In the genomic region with DNA sequence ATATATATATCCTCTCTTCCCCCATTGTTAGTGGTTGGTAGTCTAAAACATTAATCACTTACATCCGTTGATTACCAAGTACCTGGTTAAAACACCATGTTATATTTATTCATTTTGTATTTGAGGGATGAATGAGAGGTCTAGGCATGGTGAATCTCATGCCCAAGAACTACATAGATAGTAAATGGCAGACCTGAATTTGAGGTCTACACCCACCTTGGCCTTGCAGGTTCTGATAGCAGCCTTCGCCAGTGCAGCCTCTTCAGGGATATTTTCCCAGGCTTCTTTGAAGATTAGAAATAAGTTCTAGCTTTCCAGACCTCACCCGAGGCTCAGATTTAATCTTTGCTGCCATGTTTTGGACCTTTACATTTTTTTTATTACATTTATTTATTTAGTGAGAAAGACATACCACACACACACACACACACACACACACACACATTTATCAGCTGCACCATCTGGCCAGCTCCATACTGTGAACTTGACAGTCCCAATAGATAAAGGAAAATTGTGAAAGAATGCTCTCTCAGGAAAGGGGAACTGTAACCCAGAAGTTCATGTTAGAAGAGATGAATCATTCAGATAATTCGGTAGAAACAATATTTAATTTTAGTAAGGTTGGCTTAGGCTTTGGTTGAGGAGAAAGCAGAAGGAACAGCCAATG, we compare ENCODE assay signal across 14 mouse cellular contexts. TPM values are rescaled to one million over a fixed set of nuclear protein-coding genes. Genes with fewer than 3 reads are reported as not detected.
DNase-seq lines count a peak whose midpoint lies in the region; ATAC-seq lines count a peak whose summit lies in the region.
"Had no signal": no experiment of that assay in that cellular context is flagged by ENCODE, and none has a peak within 500 bp of the region (broad histone marks: within the 10 kb centered on the region; RNA-seq: fewer than 3 reads in every experiment).

No protein-coding gene starts in this region.

- no peaks in the 10 kb centered on the region for H3K36me3 ChIP-seq in midbrain, embryonic 16.5 days (ENCODE audit: control insufficient read depth, insufficient read depth, low read length)
- no peaks in the 10 kb centered on the region for H3K36me3 ChIP-seq in midbrain, embryonic 13.5 days
- H3K36me3 ChIP-seq in liver, embryonic 11.5 days (ENCODE audit: control insufficient read depth, insufficient read depth, low read length): no peaks in the 10 kb centered on the region
- H3K36me3 ChIP-seq in splenic B cell, adult 2 months (ENCODE audit: control insufficient read depth, insufficient read depth, low read length, poor library complexity, severe bottlenecking): no peaks in the 10 kb centered on the region
- H3K36me3 ChIP-seq: limb, embryonic 13.5 days had no signal

- peaks cover 22% of the 10 kb centered on the region for H3K4me1 ChIP-seq in midbrain, embryonic 16.5 days (ENCODE audit: control insufficient read depth, insufficient read depth, low read length)
- H3K4me1 ChIP-seq in midbrain, embryonic 13.5 days (replicated peaks): peaks cover 33% of the 10 kb centered on the region
- peaks cover 15% of the 10 kb centered on the region for H3K4me1 ChIP-seq in liver, embryonic 11.5 days (replicated peaks; ENCODE audit: control insufficient read depth, insufficient read depth, low read length)

- H3K9me3 ChIP-seq in midbrain, embryonic 16.5 days (replicated peaks; ENCODE audit: control insufficient read depth, low read length, poor library complexity, severe bottlenecking): no peaks in the 10 kb centered on the region
- H3K9me3 ChIP-seq in midbrain, embryonic 13.5 days: no peaks in the 10 kb centered on the region
- no peaks in the 10 kb centered on the region for H3K9me3 ChIP-seq in liver, embryonic 11.5 days (ENCODE audit: control insufficient read depth, low read length)
- H3K9me3 ChIP-seq: limb, embryonic 13.5 days had no signal

- no peak for ATAC-seq in midbrain, embryonic 16.5 days
- no peak for ATAC-seq in midbrain, embryonic 13.5 days
- peak; percentile 63 for ATAC-seq in liver, embryonic 11.5 days (replicated peaks; ENCODE audit: low FRiP score)
- ATAC-seq: intestine, embryonic 16.5 days; Patski had no signal

- 87% methylated on average over 4 of the region's 4 CpGs for WGBS in midbrain, embryonic 16.5 days
- 89% methylated on average over 4 of the region's 4 CpGs for WGBS in midbrain, embryonic 13.5 days
- 52% methylated on average over 4 of the region's 4 CpGs for WGBS in liver, embryonic 11.5 days

- no peak overlapping the region for H3K27ac ChIP-seq in midbrain, embryonic 16.5 days (ENCODE audit: low read length)
- H3K27ac ChIP-seq in midbrain, embryonic 13.5 days: no peak overlapping the region
- no peak overlapping the region for H3K27ac ChIP-seq in liver, embryonic 11.5 days (ENCODE audit: low read depth, low read length)
- H3K27ac ChIP-seq: limb, embryonic 13.5 days had no signal

- peak overlapping the region; percentile 39; the same call in 1 of the 2 replicates for H3K4me2 ChIP-seq in midbrain, embryonic 16.5 days (ENCODE audit: low read length)
- H3K4me2 ChIP-seq in midbrain, embryonic 13.5 days (replicated peaks): no peak overlapping the region
- peak overlapping the region; percentile 50 for H3K4me2 ChIP-seq in liver, embryonic 11.5 days

- no peak overlapping the region for H3K4me3 ChIP-seq in midbrain, embryonic 16.5 days (ENCODE audit: low read depth, low read length)
- no peak overlapping the region for H3K4me3 ChIP-seq in midbrain, embryonic 13.5 days (replicated peaks)
- no peak overlapping the region for H3K4me3 ChIP-seq in liver, embryonic 11.5 days (ENCODE audit: low read depth, low read length)
- H3K4me3 ChIP-seq: limb, embryonic 13.5 days had no signal

- H3K27me3 ChIP-seq in midbrain, embryonic 16.5 days (ENCODE audit: control insufficient read depth, insufficient read depth, low read depth, low read length): peaks cover under 1% of the 10 kb centered on the region; the same call in 1 of the 2 replicates
- H3K27me3 ChIP-seq in midbrain, embryonic 13.5 days: no peaks in the 10 kb centered on the region
- H3K27me3 ChIP-seq in liver, embryonic 11.5 days (replicated peaks; ENCODE audit: control insufficient read depth, insufficient read depth, low read length): 0 out of 2 replicates have a peak, but pooled peaks cover 2% of the 10 kb centered on the region
- no peaks in the 10 kb centered on the region for H3K27me3 ChIP-seq in splenic B cell, adult 2 months (ENCODE audit: control insufficient read depth, insufficient read depth, low read length, poor library complexity, severe bottlenecking)
- H3K27me3 ChIP-seq: Patski had no signal

- peak; percentile 2 for DNase-seq in cerebellum, adult 11-12 months
- no peak for DNase-seq in cerebellum, postnatal 14 days
- DNase-seq in liver, embryonic 11.5 days (ENCODE audit: low spot score): no peak
- peak; percentile 3 for DNase-seq in splenic B cell, adult 2 months (ENCODE audit: low read depth, low spot score)
- no peak for DNase-seq in kidney, postnatal 25 days
- no peak for DNase-seq in ovary, postnatal 14 days (ENCODE audit: low spot score)
- DNase-seq: adrenal gland, postnatal 36 days; cerebellum, postnatal 36 days; thymus, postnatal 14 days had no signal

- no peak overlapping the region for H3K9ac ChIP-seq in midbrain, embryonic 16.5 days (ENCODE audit: low read depth, low read length)
- no peak overlapping the region for H3K9ac ChIP-seq in midbrain, embryonic 13.5 days (replicated peaks)
- no peak overlapping the region for H3K9ac ChIP-seq in liver, embryonic 11.5 days (ENCODE audit: low read depth, low read length)
- H3K9ac ChIP-seq: limb, embryonic 13.5 days had no signal

RNA-seq across cellular contexts. Expression of a gene that starts 2.5 kb away (rescaled TPM):
- 15.0 and 15.7 TPM in 2 replicates for polyA plus RNA-seq in midbrain, embryonic 16.5 days (2015; fragmentation: Nextera tagmentation; extraction: Ambion mirVana)
- 9.9 and 11.5 TPM in 2 replicates for polyA plus RNA-seq in midbrain, embryonic 13.5 days (2015; fragmentation: Nextera tagmentation; extraction: Ambion mirVana)
- polyA plus RNA-seq in liver, embryonic 11.5 days (2014; fragmentation: Nextera tagmentation; extraction: Ambion mirVana): 13.1 and 14.6 TPM in 2 replicates

Comparison
In these comparisons a context has a peak if more than half of its experiments do, and no peak if none do; other contexts are left out.
1. DNase-seq: peak in cerebellum, adult 11-12 months (single experiment) and splenic B cell, adult 2 months (single experiment); none in cerebellum, postnatal 14 days (0 of 2), liver, embryonic 11.5 days (single experiment), kidney, postnatal 25 days (0 of 2) and ovary, postnatal 14 days (single experiment).